Mouse (Mus musculus): ENCODE measurements at regions not wholly inside any gene's neighbourhood (a gene's known extent, or its start where the extent isn't known, plus 50 kb on each side); places are given as distances from the start of the nearest gene placed in this dataset.

DNA sequence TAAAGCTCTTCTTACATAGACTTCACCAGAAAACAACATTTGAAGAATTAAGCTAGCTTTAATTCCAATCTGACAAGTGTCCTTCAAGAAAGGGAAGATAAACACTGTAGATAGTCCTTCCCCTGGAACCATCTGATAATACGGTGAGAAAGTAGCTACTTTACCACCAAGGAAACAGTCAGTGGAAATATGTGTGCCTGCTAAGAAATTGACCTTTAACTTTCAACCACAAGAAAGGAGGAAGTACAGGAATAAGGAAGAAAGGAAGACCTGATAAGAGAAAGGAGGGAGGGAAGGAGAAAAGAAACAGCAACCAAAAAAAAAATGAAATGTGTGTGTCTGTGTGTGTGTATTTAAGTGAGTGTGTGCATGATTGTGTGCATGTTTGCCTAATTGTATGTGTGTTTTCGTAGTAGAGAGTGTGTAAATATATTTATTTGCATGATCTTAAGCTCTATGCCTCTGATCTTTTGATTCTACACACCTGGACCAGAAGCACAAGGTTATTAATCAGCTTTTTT, 831.3 kb downstream of the Pla2g4a start:
- Histone ChIP-seq H3K36me3 (ENCODE audit: control insufficient read depth, insufficient read depth, low read length, poor library complexity, severe bottlenecking) (no peaks in the 10 kb centered on the region), H3K9me3 (ENCODE audit: control insufficient read depth, insufficient read depth, low read depth, low read length) (no peaks in the 10 kb centered on the region), H3K9ac (ENCODE audit: insufficient read depth, low read depth, low read length, poor library complexity, severe bottlenecking) (no peak overlapping the region), H3K4me1 (ENCODE audit: control insufficient read depth in 2 of 2, insufficient read depth in 2 of 2, low read length in 2 of 2, poor library complexity in 1 of 2) (no peaks in the 10 kb centered on the region), H3K4me3 (ENCODE audit: insufficient read depth in 1 of 2, low read depth in 1 of 2, low read length in 2 of 2, poor library complexity in 1 of 2, severe bottlenecking in 1 of 2) (no peak overlapping the region), H3K27ac (ENCODE audit: insufficient read depth, low read depth, low read length, poor library complexity, severe bottlenecking) (no peak overlapping the region)
- DNase-seq (ENCODE audit: low read depth, low spot score): no peak
- in situ Hi-C loops (cut with MboI; ENCODE audit: low sequenced_read_pairs in 2 of 2, unreplicated experiment in 2 of 2): no loop called here
- TF ChIP-seq ZNF384 (IDR thresholded peaks at IDR 0.05; ENCODE audit: low read depth, low read length) (no peak), MAFK (IDR thresholded peaks at IDR 0.05; ENCODE audit: insufficient read depth, low read depth, low read length) (no peak)

DNA sequence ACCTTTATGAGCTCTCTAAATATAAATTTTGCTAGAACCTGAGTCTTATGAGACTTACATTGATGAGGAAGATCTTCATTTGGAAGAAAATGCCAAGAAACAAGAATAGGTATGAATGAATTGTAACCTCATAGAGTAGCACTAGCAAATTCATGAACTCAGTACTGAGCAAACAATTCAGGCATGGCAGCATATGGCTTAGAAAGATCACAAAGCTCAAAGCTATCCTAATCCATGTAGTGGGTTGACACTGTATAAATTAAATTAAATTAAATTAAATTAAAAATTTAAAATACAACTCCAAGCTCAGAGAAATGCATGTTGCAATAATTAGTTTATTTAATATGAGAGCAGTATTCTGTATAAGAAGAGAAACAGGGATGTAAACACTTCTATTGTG, 832.0 kb downstream of the Pla2g4a start:
- in situ Hi-C loops (cut with MboI; ENCODE audit: low sequenced_read_pairs in 2 of 2, unreplicated experiment in 2 of 2): no loop called here
- DNase-seq (ENCODE audit: low read depth, low spot score): no peak
- H3K9me3 ChIP-seq (ENCODE audit: control insufficient read depth, insufficient read depth, low read depth, low read length): no peaks in the 10 kb centered on the region
- no peaks in the 10 kb centered on the region for H3K36me3 ChIP-seq (ENCODE audit: control insufficient read depth, insufficient read depth, low read length, poor library complexity, severe bottlenecking)
- TF ChIP-seq CHD2 (IDR thresholded peaks at IDR 0.05; ENCODE audit: low read depth, low read length): no peak
- TF ChIP-seq ZC3H11A (IDR thresholded peaks at IDR 0.05; ENCODE audit: borderline replicate concordance, low read depth, low read length): no peak
- TF ChIP-seq MAFK (IDR thresholded peaks at IDR 0.05; ENCODE audit: insufficient read depth, low read depth, low read length): no peak
- TF ChIP-seq HCFC1 (IDR thresholded peaks at IDR 0.05; ENCODE audit: borderline replicate concordance, insufficient read depth, low read length): no peak
- no peak for TF ChIP-seq ZNF384 (IDR thresholded peaks at IDR 0.05; ENCODE audit: low read depth, low read length)
- no peak overlapping the region for H3K4me3 ChIP-seq (ENCODE audit: insufficient read depth in 1 of 2, low read depth in 1 of 2, low read length in 2 of 2, poor library complexity in 1 of 2, severe bottlenecking in 1 of 2)
- no peak overlapping the region for H3K9ac ChIP-seq (ENCODE audit: insufficient read depth, low read depth, low read length, poor library complexity, severe bottlenecking)
- no peak overlapping the region for H3K27ac ChIP-seq (ENCODE audit: insufficient read depth, low read depth, low read length, poor library complexity, severe bottlenecking)
- no peaks in the 10 kb centered on the region for H3K4me1 ChIP-seq (ENCODE audit: control insufficient read depth in 2 of 2, insufficient read depth in 2 of 2, low read length in 2 of 2, poor library complexity in 1 of 2)

DNA sequence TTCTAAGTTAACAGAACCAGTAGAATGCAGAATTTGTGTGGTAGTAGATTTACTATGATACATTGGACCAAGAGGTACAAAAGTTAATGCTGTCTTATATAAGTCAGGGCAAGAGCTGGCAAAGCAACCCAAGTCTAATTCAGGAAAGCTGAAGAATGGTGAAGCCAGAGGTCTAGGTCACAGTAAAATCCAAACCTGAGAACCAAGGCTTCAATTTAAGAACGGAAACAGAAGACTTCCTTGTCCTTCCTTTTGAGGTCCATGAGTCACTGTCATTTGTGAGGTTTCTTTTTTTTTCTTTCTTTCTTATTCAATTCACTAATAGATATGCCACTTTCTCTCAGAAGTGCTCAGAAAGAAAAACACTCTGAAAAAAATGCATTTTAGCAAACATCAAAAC, 833.4 kb downstream of the Pla2g4a start:
- DNase-seq (ENCODE audit: low read depth, low spot score): no peak
- no peak for TF ChIP-seq HCFC1 (IDR thresholded peaks at IDR 0.05; ENCODE audit: borderline replicate concordance, insufficient read depth, low read length)
- no peak for TF ChIP-seq CHD2 (IDR thresholded peaks at IDR 0.05; ENCODE audit: low read depth, low read length)
- no peak for TF ChIP-seq ZC3H11A (IDR thresholded peaks at IDR 0.05; ENCODE audit: borderline replicate concordance, low read depth, low read length)
- TF ChIP-seq ZNF384 (IDR thresholded peaks at IDR 0.05; ENCODE audit: low read depth, low read length): no peak
- TF ChIP-seq MAFK (IDR thresholded peaks at IDR 0.05; ENCODE audit: insufficient read depth, low read depth, low read length): no peak
- no peaks in the 10 kb centered on the region for H3K9me3 ChIP-seq (ENCODE audit: control insufficient read depth, insufficient read depth, low read depth, low read length)
- no peak overlapping the region for H3K4me3 ChIP-seq (ENCODE audit: insufficient read depth in 1 of 2, low read depth in 1 of 2, low read length in 2 of 2, poor library complexity in 1 of 2, severe bottlenecking in 1 of 2)
- no peaks in the 10 kb centered on the region for H3K4me1 ChIP-seq (ENCODE audit: control insufficient read depth in 2 of 2, insufficient read depth in 2 of 2, low read length in 2 of 2, poor library complexity in 1 of 2)
- H3K27ac ChIP-seq (ENCODE audit: insufficient read depth, low read depth, low read length, poor library complexity, severe bottlenecking): no peak overlapping the region
- no peak overlapping the region for H3K9ac ChIP-seq (ENCODE audit: insufficient read depth, low read depth, low read length, poor library complexity, severe bottlenecking)
- in situ Hi-C loops (cut with MboI; ENCODE audit: low sequenced_read_pairs in 2 of 2, unreplicated experiment in 2 of 2): no loop called here
- no peaks in the 10 kb centered on the region for H3K36me3 ChIP-seq (ENCODE audit: control insufficient read depth, insufficient read depth, low read length, poor library complexity, severe bottlenecking)

DNA sequence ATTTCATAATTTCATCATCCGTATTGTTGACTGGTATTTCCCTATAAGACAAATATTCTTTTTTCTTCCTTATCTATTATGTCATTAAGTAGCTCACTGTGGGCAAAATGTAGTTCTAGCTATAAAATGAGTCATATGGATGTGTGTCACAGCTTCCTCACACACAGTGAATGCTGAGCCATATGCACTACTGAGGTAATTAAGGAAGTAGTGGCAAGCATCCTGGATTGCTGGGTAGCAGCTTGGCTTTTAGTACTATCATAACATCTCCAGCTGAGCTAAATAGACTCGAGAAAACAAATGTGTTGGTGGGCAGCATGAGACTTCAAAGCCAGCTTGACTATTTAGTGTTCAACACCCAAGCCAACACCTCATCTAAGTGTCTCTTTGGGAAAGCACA, 857.7 kb downstream of the Pla2g4a start:
- in situ Hi-C loops (cut with MboI; ENCODE audit: low sequenced_read_pairs in 2 of 2, unreplicated experiment in 2 of 2): no loop called here

DNA sequence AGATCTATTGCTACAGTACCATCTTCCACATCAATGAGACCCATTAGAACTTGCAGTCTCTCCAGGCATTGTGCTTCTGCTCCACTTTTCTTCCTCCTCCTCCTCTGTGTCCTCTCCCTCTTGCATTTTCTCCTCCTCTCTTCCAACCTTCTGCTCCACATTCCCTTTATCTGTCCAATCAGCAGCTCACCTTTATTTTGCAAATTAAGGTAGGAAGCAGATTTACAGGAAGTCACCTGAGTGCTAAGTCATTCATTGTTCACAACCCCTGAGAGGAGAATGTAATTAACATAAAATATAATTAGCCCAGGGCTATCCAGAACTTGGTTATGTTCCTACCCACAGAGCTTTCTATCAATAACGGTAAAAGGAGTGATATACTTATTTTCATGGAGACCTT, 863.7 kb downstream of the Pla2g4a start:
- H3K36me3 ChIP-seq (ENCODE audit: control insufficient read depth, insufficient read depth, low read length, poor library complexity, severe bottlenecking): no peaks in the 10 kb centered on the region
- no peak for DNase-seq (ENCODE audit: low read depth, low spot score)
- H3K27ac ChIP-seq (ENCODE audit: insufficient read depth, low read depth, low read length, poor library complexity, severe bottlenecking): no peak overlapping the region
- H3K4me1 ChIP-seq (ENCODE audit: control insufficient read depth in 2 of 2, insufficient read depth in 2 of 2, low read length in 2 of 2, poor library complexity in 1 of 2): peaks cover 0 to 2% of the 10 kb centered on the region in 2 experiments; a peak in 1 of 4 replicates
- no peak for TF ChIP-seq ZC3H11A (IDR thresholded peaks at IDR 0.05; ENCODE audit: borderline replicate concordance, low read depth, low read length)
- no peak for TF ChIP-seq ZNF384 (IDR thresholded peaks at IDR 0.05; ENCODE audit: low read depth, low read length)
- no peak for TF ChIP-seq MAFK (IDR thresholded peaks at IDR 0.05; ENCODE audit: insufficient read depth, low read depth, low read length)
- no peak for TF ChIP-seq CHD2 (IDR thresholded peaks at IDR 0.05; ENCODE audit: low read depth, low read length)
- no peak for TF ChIP-seq HCFC1 (IDR thresholded peaks at IDR 0.05; ENCODE audit: borderline replicate concordance, insufficient read depth, low read length)
- H3K9ac ChIP-seq (ENCODE audit: insufficient read depth, low read depth, low read length, poor library complexity, severe bottlenecking): no peak overlapping the region
- H3K9me3 ChIP-seq (ENCODE audit: control insufficient read depth, insufficient read depth, low read depth, low read length): no peaks in the 10 kb centered on the region
- in situ Hi-C loops (cut with MboI; ENCODE audit: low sequenced_read_pairs in 2 of 2, unreplicated experiment in 2 of 2): no loop called here
- H3K4me3 ChIP-seq (ENCODE audit: insufficient read depth in 1 of 2, low read depth in 1 of 2, low read length in 2 of 2, poor library complexity in 1 of 2, severe bottlenecking in 1 of 2): no peak overlapping the region

More for the DNA sequence above, 857.7 kb downstream of the Pla2g4a start:
- no peak for TF ChIP-seq ZC3H11A (IDR thresholded peaks at IDR 0.05; ENCODE audit: borderline replicate concordance, low read depth, low read length)
- TF ChIP-seq HCFC1 (IDR thresholded peaks at IDR 0.05; ENCODE audit: borderline replicate concordance, insufficient read depth, low read length): no peak
- TF ChIP-seq CHD2 (IDR thresholded peaks at IDR 0.05; ENCODE audit: low read depth, low read length): no peak
- no peak for TF ChIP-seq ZNF384 (IDR thresholded peaks at IDR 0.05; ENCODE audit: low read depth, low read length)
- TF ChIP-seq MAFK (IDR thresholded peaks at IDR 0.05; ENCODE audit: insufficient read depth, low read depth, low read length): no peak
- no peak overlapping the region for H3K4me3 ChIP-seq (ENCODE audit: insufficient read depth in 1 of 2, low read depth in 1 of 2, low read length in 2 of 2, poor library complexity in 1 of 2, severe bottlenecking in 1 of 2)
- H3K36me3 ChIP-seq (ENCODE audit: control insufficient read depth, insufficient read depth, low read length, poor library complexity, severe bottlenecking): no peaks in the 10 kb centered on the region
- DNase-seq (ENCODE audit: low read depth, low spot score): no peak
- H3K4me1 ChIP-seq (ENCODE audit: control insufficient read depth in 2 of 2, insufficient read depth in 2 of 2, low read length in 2 of 2, poor library complexity in 1 of 2): no peaks in the 10 kb centered on the region
- H3K27ac ChIP-seq (ENCODE audit: insufficient read depth, low read depth, low read length, poor library complexity, severe bottlenecking): no peak overlapping the region
- H3K9ac ChIP-seq (ENCODE audit: insufficient read depth, low read depth, low read length, poor library complexity, severe bottlenecking): no peak overlapping the region
- no peaks in the 10 kb centered on the region for H3K9me3 ChIP-seq (ENCODE audit: control insufficient read depth, insufficient read depth, low read depth, low read length)
